Mouse (Mus musculus) midbrain, embryonic 12.5 days (tissue): Measurements from ENCODE around the gene Ptprd. TPM values are rescaled to one million over a fixed set of nuclear protein-coding genes. Genes with fewer than 3 reads are reported as not detected.

ENCODE experiments used
- ATAC-seq: fragments of 200-750 bp; cut with Nextera tagmentation; 2 replicates; pipeline ENCODE4 v1.8.0; 2017; ENCODE audit warnings: low read depth, moderate TSS enrichment, moderate library complexity; ENCODE audit not compliant: low FRiP score
- H3K27ac ChIP-seq: fragments of 300-500 bp; sonication (generic); replicated peaks from 2 replicates; pipeline ENCODE4 v1.5.1; 2016; ENCODE audit warnings: mild to moderate bottlenecking
- H3K27me3 ChIP-seq: fragments of 300-500 bp; sonication (generic); 2 replicates; pipeline ENCODE4 v1.6.1; 2016; ENCODE audit warnings: mild to moderate bottlenecking
- H3K36me3 ChIP-seq: fragments of 300-500 bp; sonication (generic); 2 replicates; pipeline ENCODE4 v1.6.1; 2016
- H3K4me1 ChIP-seq: fragments of 300-500 bp; sonication (generic); 2 replicates; pipeline ENCODE4 v1.6.1; 2016
- H3K4me2 ChIP-seq: fragments of 300-500 bp; sonication (generic); replicated peaks from 2 replicates; pipeline ENCODE4 v1.6.1; 2016; ENCODE audit warnings: mild to moderate bottlenecking, moderate library complexity
- H3K4me3 ChIP-seq: fragments of 300-500 bp; sonication (generic); 2 replicates; pipeline ENCODE4 v1.5.1; 2016; ENCODE audit warnings: mild to moderate bottlenecking
- H3K9ac ChIP-seq: fragments of 300-500 bp; sonication (generic); replicated peaks from 2 replicates; pipeline ENCODE4 v1.6.1; 2016; ENCODE audit warnings: mild to moderate bottlenecking, moderate library complexity
- H3K9me3 ChIP-seq: fragments of 300-500 bp; sonication (generic); 2 replicates; pipeline ENCODE4 v1.6.1; 2016; ENCODE audit warnings: mild to moderate bottlenecking
- WGBS: fragments of 180-500 bp; shearing (Covaris S2); methylation state at CpG from one replicate; pipeline ENCODE4 v1.1.7; 2016; 5-methylcytosine and 5-hydroxymethylcytosine counted together
- polyA plus RNA-seq: library from polyadenylated mRNA; unstranded; fragments of >200 nt; fragmentation: Nextera tagmentation; extraction: Ambion mirVana; gene quantifications from 2 replicates; pipeline ENCODE4 v1.2.1, GENCODE M21; 2016

The Ptprd gene
- polyA plus RNA-seq, 1 experiment from 2014 or later, result 37.5 TPM

- no peaks in the 10 kb centered on the region for H3K9me3 ChIP-seq
- no peak overlapping the region for H3K4me3 ChIP-seq
- no peaks in the 10 kb centered on the region for H3K36me3 ChIP-seq
- H3K27ac ChIP-seq, result no peak overlapping the region
- H3K4me1 ChIP-seq, result peaks cover 9% of the 10 kb centered on the region; the same call in 1 of the 2 replicates
- WGBS, result 91% methylated on average over 4 of the region's 4 CpGs
- no peak overlapping the region for H3K4me2 ChIP-seq
- no peak overlapping the region for H3K9ac ChIP-seq
- ATAC-seq, result no peak
- no peaks in the 10 kb centered on the region for H3K27me3 ChIP-seq
Measured at GRCm38 (mm10) chr4:76008580-76008979, 2203.2 kb downstream of the Ptprd start.

- H3K9me3 ChIP-seq, result no peaks in the 10 kb centered on the region
- no peak overlapping the region for H3K4me2 ChIP-seq
- no peaks in the 10 kb centered on the region for H3K27me3 ChIP-seq
- no peak overlapping the region for H3K9ac ChIP-seq
- WGBS, result 89% methylated on average over 3 of the region's 3 CpGs
- peaks cover 9% of the 10 kb centered on the region; the same call in 1 of the 2 replicates for H3K4me1 ChIP-seq
- H3K36me3 ChIP-seq, result no peaks in the 10 kb centered on the region
- ATAC-seq, result no peak
- H3K27ac ChIP-seq, result no peak overlapping the region
- H3K4me3 ChIP-seq, result no peak overlapping the region
Measured at GRCm38 (mm10) chr4:76007219-76007618, 2204.5 kb downstream of the Ptprd start.

- peak; percentile 44; the same call in 1 of the 2 replicates for ATAC-seq
Measured at GRCm38 (mm10) chr4:76006717-76007116, 2205.0 kb downstream of the Ptprd start.

GRCm38 (mm10) chr4:76004161-76004560, 2207.6 kb downstream of the Ptprd start:
- H3K9me3 ChIP-seq, result no peaks in the 10 kb centered on the region
- no peak for ATAC-seq
- no peaks in the 10 kb centered on the region for H3K27me3 ChIP-seq
- H3K4me1 ChIP-seq, result peaks cover 4% of the 10 kb centered on the region; the same call in 1 of the 2 replicates
- WGBS, result 79% methylated on average over 2 of the region's 2 CpGs
- H3K4me2 ChIP-seq, result no peak overlapping the region
- no peaks in the 10 kb centered on the region for H3K36me3 ChIP-seq
- no peak overlapping the region for H3K9ac ChIP-seq
- H3K27ac ChIP-seq, result no peak overlapping the region
- H3K4me3 ChIP-seq, result no peak overlapping the region

More at GRCm38 (mm10) chr4:76006717-76007116, 2205.0 kb downstream of the Ptprd start:
- H3K27me3 ChIP-seq, result no peaks in the 10 kb centered on the region
- H3K9ac ChIP-seq, result no peak overlapping the region
- H3K36me3 ChIP-seq, result no peaks in the 10 kb centered on the region
- H3K4me3 ChIP-seq, result no peak overlapping the region
- H3K4me2 ChIP-seq, result no peak overlapping the region
- peaks cover 9% of the 10 kb centered on the region; the same call in 1 of the 2 replicates for H3K4me1 ChIP-seq
- H3K27ac ChIP-seq, result no peak overlapping the region
- WGBS, result 33% methylated on average over 3 of the region's 3 CpGs
- H3K9me3 ChIP-seq, result no peaks in the 10 kb centered on the region

- Histone ChIP-seq H3K36me3 (no peaks in the 10 kb centered on the region), H3K27me3 (no peaks in the 10 kb centered on the region), H3K9me3 (no peaks in the 10 kb centered on the region), H3K9ac (no peak overlapping the region), H3K4me1 (peaks cover 3% of the 10 kb centered on the region; the same call in 1 of the 2 replicates), H3K4me3 (no peak overlapping the region), H3K27ac (no peak overlapping the region), H3K4me2 (no peak overlapping the region)
- ATAC-seq, result no peak
- 86% methylated on average over 2 of the region's 2 CpGs for WGBS
Measured at GRCm38 (mm10) chr4:76000258-76000657, 2211.5 kb downstream of the Ptprd start.

- 72% methylated on average over 4 of the region's 4 CpGs for WGBS
- no peaks in the 10 kb centered on the region for H3K9me3 ChIP-seq
- ATAC-seq, result no peak
- no peaks in the 10 kb centered on the region for H3K27me3 ChIP-seq
- peaks cover 3% of the 10 kb centered on the region; the same call in 1 of the 2 replicates for H3K4me1 ChIP-seq
- H3K27ac ChIP-seq, result no peak overlapping the region
- no peaks in the 10 kb centered on the region for H3K36me3 ChIP-seq
- no peak overlapping the region for H3K4me3 ChIP-seq
- no peak overlapping the region for H3K9ac ChIP-seq
- H3K4me2 ChIP-seq, result no peak overlapping the region
Measured at GRCm38 (mm10) chr4:75995841-75996240, 2215.9 kb downstream of the Ptprd start.

- no peak overlapping the region for H3K27ac ChIP-seq
- no peaks in the 10 kb centered on the region for H3K27me3 ChIP-seq
- no peak overlapping the region for H3K4me2 ChIP-seq
- no peaks in the 10 kb centered on the region for H3K9me3 ChIP-seq
- ATAC-seq, result no peak
- WGBS, result 58% methylated on average over 4 of the region's 4 CpGs
- H3K4me3 ChIP-seq, result no peak overlapping the region
- H3K4me1 ChIP-seq, result peaks cover 3% of the 10 kb centered on the region; the same call in 1 of the 2 replicates
- no peak overlapping the region for H3K9ac ChIP-seq
- no peaks in the 10 kb centered on the region for H3K36me3 ChIP-seq
Measured at GRCm38 (mm10) chr4:75994576-75994975, 2217.2 kb downstream of the Ptprd start.

GRCm38 (mm10) chr4:75993092-75993491, 2218.7 kb downstream of the Ptprd start:
- no peak for ATAC-seq
- Histone ChIP-seq H3K36me3 (no peaks in the 10 kb centered on the region), H3K4me1 (peaks cover 3% of the 10 kb centered on the region; the same call in 1 of the 2 replicates), H3K27me3 (no peaks in the 10 kb centered on the region), H3K9ac (no peak overlapping the region), H3K4me3 (no peak overlapping the region), H3K4me2 (no peak overlapping the region), H3K27ac (no peak overlapping the region), H3K9me3 (no peaks in the 10 kb centered on the region)
- 88% methylated on average over 7 of the region's 7 CpGs for WGBS

GRCm38 (mm10) chr4:75991621-75992245, 2220.0 kb downstream of the Ptprd start:
- H3K4me1 ChIP-seq, result peaks cover 3% of the 10 kb centered on the region; the same call in 1 of the 2 replicates
- H3K36me3 ChIP-seq, result no peaks in the 10 kb centered on the region
- 93% methylated on average over 6 of the region's 6 CpGs for WGBS
- ATAC-seq, result no peak
- H3K9me3 ChIP-seq, result no peaks in the 10 kb centered on the region
- no peak overlapping the region for H3K4me3 ChIP-seq
- H3K27me3 ChIP-seq, result no peaks in the 10 kb centered on the region
- no peak overlapping the region for H3K4me2 ChIP-seq
- no peak overlapping the region for H3K27ac ChIP-seq
- no peak overlapping the region for H3K9ac ChIP-seq

GRCm38 (mm10) chr4:75974728-75975127, 2237.0 kb downstream of the Ptprd start:
- H3K36me3 ChIP-seq, result no peaks in the 10 kb centered on the region
- no peaks in the 10 kb centered on the region for H3K9me3 ChIP-seq
- no peak overlapping the region for H3K4me3 ChIP-seq
- H3K4me1 ChIP-seq, result no peaks in the 10 kb centered on the region
- H3K27me3 ChIP-seq, result no peaks in the 10 kb centered on the region
- WGBS, result 80% methylated on average over 3 of the region's 3 CpGs
- no peak overlapping the region for H3K4me2 ChIP-seq
- H3K27ac ChIP-seq, result no peak overlapping the region
- no peak overlapping the region for H3K9ac ChIP-seq
- no peak for ATAC-seq

GRCm38 (mm10) chr4:75973322-75973721, 2238.4 kb downstream of the Ptprd start:
- Histone ChIP-seq H3K9me3 (no peaks in the 10 kb centered on the region), H3K27me3 (no peaks in the 10 kb centered on the region), H3K4me2 (no peak overlapping the region), H3K4me1 (no peaks in the 10 kb centered on the region), H3K9ac (no peak overlapping the region), H3K4me3 (no peak overlapping the region), H3K36me3 (no peaks in the 10 kb centered on the region), H3K27ac (no peak overlapping the region)
- WGBS, result 76% methylated on average over 1 of the region's 1 CpGs
- ATAC-seq, result no peak

GRCm38 (mm10) chr4:75969961-75970360, 2241.8 kb downstream of the Ptprd start:
- Histone ChIP-seq H3K4me3 (no peak overlapping the region), H3K36me3 (no peaks in the 10 kb centered on the region), H3K27ac (no peak overlapping the region), H3K4me1 (no peaks in the 10 kb centered on the region), H3K27me3 (no peaks in the 10 kb centered on the region), H3K4me2 (no peak overlapping the region), H3K9ac (no peak overlapping the region), H3K9me3 (no peaks in the 10 kb centered on the region)
- no peak for ATAC-seq
- WGBS, result 84% methylated on average over 2 of the region's 2 CpGs

GRCm38 (mm10) chr4:75968618-75969017, 2243.1 kb downstream of the Ptprd start:
- H3K9ac ChIP-seq, result no peak overlapping the region
- no peak overlapping the region for H3K4me3 ChIP-seq
- no peaks in the 10 kb centered on the region for H3K36me3 ChIP-seq
- no peak overlapping the region for H3K27ac ChIP-seq
- H3K4me2 ChIP-seq, result no peak overlapping the region
- no peaks in the 10 kb centered on the region for H3K27me3 ChIP-seq
- H3K4me1 ChIP-seq, result no peaks in the 10 kb centered on the region
- 84% methylated on average over 2 of the region's 2 CpGs for WGBS
- ATAC-seq, result no peak
- no peaks in the 10 kb centered on the region for H3K9me3 ChIP-seq
